Mouse (Mus musculus): ENCODE measurements around the gene Olfr190. TPM values are rescaled to one million over a fixed set of nuclear protein-coding genes. Genes with fewer than 3 reads are reported as not detected.
"Not testable (repeated sequence)": the region's sequence is repeated elsewhere in the genome, so short reads cannot be mapped to it uniquely, and the experiment has no call there.

The Olfr190 gene
- not detected for total RNA-seq (2021)

DNA sequence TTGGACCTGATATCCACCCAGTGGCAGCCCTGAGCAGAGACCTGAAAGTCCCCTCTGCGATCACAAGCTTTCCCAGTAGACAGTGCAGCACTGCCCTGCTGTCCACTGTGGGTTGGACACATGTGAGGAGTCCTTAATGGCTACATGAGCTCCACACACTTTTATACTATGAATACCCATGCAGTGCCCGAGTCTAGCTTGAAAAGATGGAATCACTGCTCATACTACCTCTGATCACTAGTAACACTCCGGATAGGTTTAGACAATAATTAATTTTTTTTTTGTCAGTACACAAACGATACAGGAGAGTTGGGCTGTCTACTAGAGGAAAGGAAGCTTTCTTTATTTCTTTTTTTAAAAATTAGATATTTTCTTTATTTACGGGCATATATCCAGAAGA, at the start of gene Olfr190:
Gene Olfr190, minus strand, starts transcription at position 101 of the 400 bp plus-strand sequence.
- intact Hi-C loops (cut with DNase I), result no loop called here
- no peak for DNase-seq (ENCODE audit: low spot score in 2 of 2)

DNA sequence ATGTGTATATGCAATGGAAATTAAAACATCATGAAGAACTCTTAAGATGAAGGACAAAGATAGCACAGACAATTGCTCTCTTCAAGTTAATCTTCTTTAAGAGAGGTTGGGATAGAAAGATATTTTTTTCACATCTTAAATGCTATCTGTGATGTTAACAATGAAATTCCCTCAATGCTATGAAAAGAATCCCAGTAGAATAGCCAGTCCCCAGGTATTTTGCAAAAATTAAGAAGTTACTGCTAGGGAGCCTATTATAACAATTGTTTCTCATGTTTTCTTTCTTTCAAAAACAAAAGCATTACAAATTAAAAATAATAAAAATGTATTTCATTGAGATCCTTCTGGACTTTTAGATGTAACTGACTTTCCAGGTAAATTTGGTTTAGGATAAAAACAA, 43.2 kb upstream of the Olfr190 start, which contains the start of gene Olfr194:
Gene Olfr194, minus strand, starts transcription at position 101 of the 400 bp plus-strand sequence.
- no peak for DNase-seq (ENCODE audit: low spot score in 2 of 2)
- intact Hi-C loops (cut with DNase I), result no loop called here

DNA sequence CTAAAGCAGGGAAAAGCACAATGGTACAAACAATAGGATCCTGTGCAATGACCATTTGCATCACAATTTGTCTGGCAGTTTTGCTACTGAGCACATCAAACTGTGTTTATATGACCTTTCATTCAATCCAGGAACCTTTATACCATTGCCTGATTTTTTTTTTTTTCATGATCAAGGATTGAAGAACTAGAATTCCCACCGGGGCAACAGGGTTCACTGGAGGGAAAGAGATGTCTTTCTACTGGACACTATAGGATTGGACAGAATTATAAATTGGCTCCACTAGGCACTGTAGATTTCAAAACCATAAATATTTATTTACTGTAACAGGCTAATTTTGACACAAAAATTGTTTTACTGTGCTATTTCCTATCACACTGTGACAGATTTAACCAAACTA, 34.0 kb upstream of the Olfr190 start, which contains the start of gene Olfr193:
Gene Olfr193, minus strand, starts transcription at position 101 of the 400 bp plus-strand sequence.
- DNase-seq (ENCODE audit: low spot score in 2 of 2), result no peak
- intact Hi-C loops (cut with DNase I), result no loop called here

DNA sequence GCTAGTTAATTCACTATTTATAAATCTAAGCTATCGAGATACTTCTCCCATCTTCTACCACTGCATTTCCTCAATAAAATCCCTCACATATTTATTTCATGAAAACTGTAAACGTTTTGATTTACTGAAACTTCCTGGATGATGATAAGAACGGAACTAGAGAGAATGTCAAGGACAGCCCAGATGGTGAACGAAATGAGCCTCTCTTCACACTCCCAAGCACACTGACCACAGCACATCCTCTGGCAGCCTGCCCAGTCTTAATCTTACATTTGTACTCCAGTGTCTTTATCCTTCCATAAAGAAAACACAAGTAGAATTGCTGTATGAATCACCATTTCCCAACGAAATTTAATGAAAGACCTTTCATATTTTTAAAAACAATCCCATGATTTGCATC, 30.7 kb upstream of the Olfr190 start:
- DNase-seq (ENCODE audit: low spot score in 2 of 2); intact Hi-C loops (cut with DNase I): not testable (repeated sequence)

- intact Hi-C loops (cut with DNase I), result no loop called here
- no peak for DNase-seq (ENCODE audit: low spot score in 2 of 2)
Measured at GRCm38 (mm10) chr16:59105312-59105711, 27.5 kb upstream of the Olfr190 start.

GRCm38 (mm10) chr16:59089722-59090121, 11.9 kb upstream of the Olfr190 start, which contains the start of gene Olfr191:
Gene Olfr191 (minus strand): TSS chr16:59089822.
- intact Hi-C loops (cut with DNase I); DNase-seq (ENCODE audit: low spot score in 2 of 2): not testable (repeated sequence)

- DNase-seq (ENCODE audit: low spot score in 2 of 2); intact Hi-C loops (cut with DNase I): not testable (repeated sequence)
Measured at GRCm38 (mm10) chr16:59081113-59081512, 3.3 kb upstream of the Olfr190 start.

DNA sequence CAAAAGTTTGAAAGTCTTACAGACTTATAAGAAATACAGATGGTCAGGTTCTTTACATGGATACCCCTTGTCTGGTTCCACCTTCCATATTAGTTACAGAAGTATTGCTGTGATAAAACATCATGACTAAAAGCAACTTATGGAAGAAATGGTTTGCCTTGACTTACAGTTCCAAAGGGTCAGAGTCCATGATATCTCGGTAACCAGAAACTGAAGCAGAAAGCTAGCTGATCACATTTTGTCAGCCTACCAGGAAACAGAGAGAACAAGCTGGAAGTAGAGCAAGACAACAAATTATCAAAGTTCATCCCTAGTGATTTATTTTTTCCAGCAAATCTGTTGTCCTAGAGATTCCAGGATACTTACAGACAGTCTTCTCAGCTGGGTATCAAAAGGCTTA, 4.3 kb downstream of the Olfr190 start:
- intact Hi-C loops (cut with DNase I), result no loop called here
- no peak for DNase-seq (ENCODE audit: low spot score in 2 of 2)

- intact Hi-C loops (cut with DNase I), result no loop called here
- no peak for DNase-seq (ENCODE audit: low spot score in 2 of 2)
Measured at GRCm38 (mm10) chr16:59071755-59072154, 6.0 kb downstream of the Olfr190 start.

GRCm38 (mm10) chr16:59062411-59062810, 15.4 kb downstream of the Olfr190 start:
- intact Hi-C loops (cut with DNase I); DNase-seq (ENCODE audit: low spot score in 2 of 2): not testable (repeated sequence)

DNA sequence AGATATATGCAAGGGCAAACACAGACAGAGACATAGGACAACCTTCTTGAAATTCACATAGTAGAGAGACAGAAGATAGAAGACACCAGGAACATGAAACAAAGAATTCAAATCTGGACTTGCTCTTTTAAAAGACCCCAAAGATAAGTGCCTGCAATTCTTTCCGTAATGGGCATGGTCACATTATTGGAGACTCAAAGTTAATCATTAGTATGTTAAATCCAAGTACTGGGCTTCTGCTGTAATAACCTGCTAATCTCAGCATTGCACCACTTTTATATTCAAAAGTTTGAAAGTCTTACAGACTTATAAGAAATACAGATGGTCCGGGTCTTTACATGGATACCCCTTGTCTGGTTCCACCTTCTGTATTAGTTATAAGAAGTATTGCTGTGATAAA, 28.5 kb downstream of the Olfr190 start:
- DNase-seq (ENCODE audit: low spot score in 2 of 2); intact Hi-C loops (cut with DNase I): not testable (repeated sequence)

DNA sequence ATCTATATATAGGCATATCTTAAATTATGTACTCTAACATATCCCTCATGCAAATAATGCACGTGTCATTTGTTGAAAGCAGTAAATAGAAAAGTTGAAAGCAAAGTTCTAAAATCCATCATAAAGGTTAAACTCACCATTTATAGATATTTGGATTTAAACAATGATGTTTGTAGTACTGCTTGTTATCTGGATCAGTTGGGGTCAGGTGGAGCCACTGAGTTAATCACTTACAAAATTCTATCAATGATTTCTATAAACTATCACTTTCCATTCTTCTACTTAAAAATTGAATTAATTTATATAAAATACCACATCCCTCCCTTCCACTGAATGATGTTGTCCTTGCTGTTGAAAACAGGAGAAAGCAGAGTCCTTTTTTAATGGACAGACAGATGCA, 28.9 kb downstream of the Olfr190 start:
- DNase-seq (ENCODE audit: low spot score in 2 of 2), result no peak
- intact Hi-C loops (cut with DNase I), result no loop called here

DNA sequence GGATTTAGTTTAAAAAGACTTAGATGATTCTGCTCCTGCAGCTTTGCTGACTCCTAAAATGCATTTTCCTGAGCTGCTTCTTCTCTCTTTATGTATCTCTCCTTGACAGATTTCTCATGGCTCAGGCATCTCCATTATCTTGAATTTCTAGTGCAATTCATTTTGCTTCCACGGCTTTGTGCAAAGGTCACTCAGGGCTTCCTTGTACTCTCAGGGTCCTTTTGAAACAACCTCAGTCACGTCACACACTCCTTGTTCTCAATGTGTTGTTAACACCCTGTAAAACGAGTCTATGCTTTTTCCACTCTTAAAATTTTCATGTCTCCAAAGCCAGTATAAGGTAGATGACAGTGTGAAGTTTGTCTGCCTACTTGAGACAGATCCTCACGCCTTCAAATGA, 30.2 kb downstream of the Olfr190 start:
- DNase-seq (ENCODE audit: low spot score in 2 of 2), result no peak
- intact Hi-C loops (cut with DNase I), result no loop called here

- intact Hi-C loops (cut with DNase I), result no loop called here
- no peak for DNase-seq (ENCODE audit: low spot score in 2 of 2)
Measured at GRCm38 (mm10) chr16:59045835-59046234, 32.0 kb downstream of the Olfr190 start.

DNA sequence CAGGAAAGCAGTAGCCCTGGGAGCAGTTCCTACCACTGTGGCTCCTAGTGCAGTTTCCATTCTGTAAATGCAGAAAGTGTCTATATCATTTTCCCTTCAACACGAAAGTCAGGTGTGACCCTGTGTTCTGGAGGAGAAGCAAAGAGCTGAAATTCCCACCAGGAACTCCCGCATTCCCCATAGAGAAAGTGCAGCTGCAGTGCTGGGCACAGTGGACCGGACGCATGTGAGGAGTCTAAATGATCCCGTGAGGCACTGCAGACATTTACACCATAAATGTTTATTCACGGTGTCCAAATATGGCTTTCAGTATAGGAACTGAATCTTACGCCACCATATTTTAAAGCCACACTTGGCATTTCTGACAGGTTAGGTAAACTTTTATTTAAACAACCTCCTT, 38.1 kb downstream of the Olfr190 start, which contains the start of gene Olfr187:
Gene Olfr187, minus strand, starts transcription at position 58 of the 400 bp plus-strand sequence.
- DNase-seq (ENCODE audit: low spot score in 2 of 2), result no peak
- intact Hi-C loops (cut with DNase I), result no loop called here

DNA sequence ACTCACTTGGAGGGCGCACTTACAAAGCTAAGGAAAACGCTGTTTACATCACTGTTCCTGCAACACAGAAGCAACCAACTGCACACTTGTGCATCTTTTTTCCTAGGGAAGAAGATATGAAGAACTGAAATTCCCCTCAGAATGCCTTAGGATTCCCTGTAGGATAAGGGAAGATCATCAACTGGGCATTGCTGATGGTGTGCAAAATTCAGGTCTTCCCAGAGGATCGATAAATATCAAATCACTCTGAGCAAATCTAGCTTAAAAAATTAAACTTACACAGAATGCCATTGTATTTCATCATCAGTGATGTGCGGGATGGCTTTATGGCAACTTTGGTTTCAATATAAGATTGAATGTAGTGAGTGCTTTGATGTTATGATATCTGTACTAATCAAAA, 47.6 kb downstream of the Olfr190 start, which contains the start of gene Olfr186:
Gene Olfr186, minus strand, starts transcription at position 101 of the 400 bp plus-strand sequence.
- intact Hi-C loops (cut with DNase I), result no loop called here
- no peak for DNase-seq (ENCODE audit: low spot score in 2 of 2)

Other genes starting within 250 kb of the Olfr190 start
- gene Olfr177, start 203.2 kb downstream of the Olfr190 start, total RNA-seq (2021), result not detected
- not detected for gene Olfr178, start 185.9 kb downstream of the Olfr190 start, total RNA-seq (2021)
- gene Olfr181, start 149.2 kb downstream of the Olfr190 start, total RNA-seq (2021), result not detected
- not detected for gene Olfr180, start 148.6 kb downstream of the Olfr190 start, total RNA-seq (2021)
- not detected for gene Olfr183, start 82.6 kb downstream of the Olfr190 start, total RNA-seq (2021)
- gene Olfr186, start 47.7 kb downstream of the Olfr190 start, total RNA-seq (2021), result not detected
- gene Olfr187, start 38.2 kb downstream of the Olfr190 start, total RNA-seq (2021), result not detected
- gene Olfr191, start 11.8 kb upstream of the Olfr190 start, total RNA-seq (2021), result not detected
- not detected for gene Olfr193, start 33.9 kb upstream of the Olfr190 start, total RNA-seq (2021)
- not detected for gene Olfr194, start 43.1 kb upstream of the Olfr190 start, total RNA-seq (2021)
- not detected for gene Olfr195, start 69.0 kb upstream of the Olfr190 start, total RNA-seq (2021)
- gene Olfr196, start 92.4 kb upstream of the Olfr190 start, total RNA-seq (2021), result not detected
- gene Olfr198, start 125.5 kb upstream of the Olfr190 start, total RNA-seq (2021), result not detected
- not detected for gene Olfr199, start 141.8 kb upstream of the Olfr190 start, total RNA-seq (2021)
- gene Olfr201, start 194.6 kb upstream of the Olfr190 start, total RNA-seq (2021), result not detected
- not detected for gene Olfr202, start 208.8 kb upstream of the Olfr190 start, total RNA-seq (2021)
- not detected for gene Olfr203, start 220.9 kb upstream of the Olfr190 start, total RNA-seq (2021)
- not detected for gene Olfr204, start 240.2 kb upstream of the Olfr190 start, total RNA-seq (2021)

Data from left cerebral cortex, postnatal 25 days (tissue).